Mouse (Mus musculus): ENCODE data around the gene Nxf2. TPM values are rescaled to one million over a fixed set of nuclear protein-coding genes. Genes with fewer than 3 reads are reported as not detected.

The Nxf2 gene
- polyA plus RNA-seq, 1 experiment from 2014 or later = 0.52 TPM

Other genes starting within 250 kb of the Nxf2 start
- gene Armcx1, start 246.8 kb downstream of the Nxf2 start, polyA plus RNA-seq (2014; fragmentation: Nextera tagmentation; extraction: Ambion mirVana) = 36.1 and 40.5 TPM in 2 replicates
- gene Armcx6, start 213.3 kb downstream of the Nxf2 start, polyA plus RNA-seq (2014; fragmentation: Nextera tagmentation; extraction: Ambion mirVana) = 16.6 and 18.4 TPM in 2 replicates
- 82.0 and 94.0 TPM in 2 replicates for gene Armcx3, start 208.2 kb downstream of the Nxf2 start, polyA plus RNA-seq (2014; fragmentation: Nextera tagmentation; extraction: Ambion mirVana)
- gene Armcx2, start 155.5 kb downstream of the Nxf2 start, polyA plus RNA-seq (2014; fragmentation: Nextera tagmentation; extraction: Ambion mirVana) = 58.1 and 75.6 TPM in 2 replicates
- gene Zmat1, start 44.5 kb upstream of the Nxf2 start, polyA plus RNA-seq (2014; fragmentation: Nextera tagmentation; extraction: Ambion mirVana) = 9.7 and 10.7 TPM in 2 replicates
- not detected in 2 replicates for gene Gm15023, start 212.9 kb upstream of the Nxf2 start, polyA plus RNA-seq (2014; fragmentation: Nextera tagmentation; extraction: Ambion mirVana)
- gene Tceal6, start 245.9 kb upstream of the Nxf2 start, polyA plus RNA-seq (2014; fragmentation: Nextera tagmentation; extraction: Ambion mirVana) = 0.61 and 0.74 TPM in 2 replicates

Data from heart, embryonic 11.5 days (tissue).